Mouse (Mus musculus) neural tube, embryonic 11.5 days (tissue): ENCODE data around the gene Tcf3. TPM values are rescaled to one million over a fixed set of nuclear protein-coding genes. Genes with fewer than 3 reads are reported as not detected.

Source experiments
- ATAC-seq: fragments of 200-750 bp; cut with Nextera tagmentation; 2 replicates; pipeline ENCODE4 v1.8.0; 2017; ENCODE audit warnings: moderate number of reproducible peaks, mild to moderate bottlenecking, moderate TSS enrichment, moderate library complexity; ENCODE audit not compliant: insufficient read depth, low FRiP score, low TSS enrichment
- DNase-seq: peaks from one replicate; pipeline ENCODE4 v3.0.0-alpha.2; 2015; ENCODE audit warnings: low spot score
- H3K27ac ChIP-seq: fragments of 300-500 bp; sonication (generic); 2 replicates; pipeline ENCODE4 v1.5.1; 2014; ENCODE audit warnings: low read depth, mild to moderate bottlenecking, low read length
- H3K27me3 ChIP-seq: fragments of 300-500 bp; sonication (generic); 2 replicates; pipeline ENCODE4 v1.6.1; 2014; ENCODE audit warnings: mild to moderate bottlenecking, low read length, mixed read lengths; ENCODE audit not compliant: control insufficient read depth, insufficient read depth
- H3K36me3 ChIP-seq: fragments of 300-500 bp; sonication (generic); 2 replicates; pipeline ENCODE4 v1.6.1; 2014; ENCODE audit warnings: mild to moderate bottlenecking, low read length, moderate library complexity, mixed read lengths; ENCODE audit not compliant: control insufficient read depth, insufficient read depth
- H3K4me1 ChIP-seq: fragments of 300-500 bp; sonication (generic); 2 replicates; pipeline ENCODE4 v1.6.1; 2014; ENCODE audit warnings: low read length, mixed read lengths; ENCODE audit not compliant: control insufficient read depth, insufficient read depth
- H3K4me2 ChIP-seq: fragments of 300-500 bp; sonication (generic); 2 replicates; pipeline ENCODE4 v1.6.1; 2014; ENCODE audit warnings: low read depth, mild to moderate bottlenecking, moderate library complexity
- H3K4me3 ChIP-seq: fragments of 300-500 bp; sonication (generic); 2 replicates; pipeline ENCODE4 v1.5.1; 2014; ENCODE audit warnings: low read depth, low read length
- H3K9ac ChIP-seq: fragments of 300-500 bp; sonication (generic); 2 replicates; pipeline ENCODE4 v1.6.1; 2014; ENCODE audit warnings: mild to moderate bottlenecking, low read length
- H3K9me3 ChIP-seq: fragments of 300-500 bp; sonication (generic); 2 replicates; pipeline ENCODE4 v1.6.1; 2016; ENCODE audit warnings: low read length; ENCODE audit not compliant: control insufficient read depth
- WGBS: fragments of 180-500 bp; shearing (Covaris S2); extraction: QIAGEN DNeasy Blood & Tissue Kit; methylation state at CpG from one replicate; pipeline ENCODE4 v1.1.7; 2014; 5-methylcytosine and 5-hydroxymethylcytosine counted together
- polyA plus RNA-seq: library from polyadenylated mRNA; unstranded; fragments of >200 nt; fragmentation: Nextera tagmentation; extraction: Ambion mirVana; gene quantifications from 2 replicates; pipeline ENCODE4 v1.2.1, GENCODE M21; 2014

The Tcf3 gene
- polyA plus RNA-seq, 1 experiment from 2014 or later: 177 TPM

DNA sequence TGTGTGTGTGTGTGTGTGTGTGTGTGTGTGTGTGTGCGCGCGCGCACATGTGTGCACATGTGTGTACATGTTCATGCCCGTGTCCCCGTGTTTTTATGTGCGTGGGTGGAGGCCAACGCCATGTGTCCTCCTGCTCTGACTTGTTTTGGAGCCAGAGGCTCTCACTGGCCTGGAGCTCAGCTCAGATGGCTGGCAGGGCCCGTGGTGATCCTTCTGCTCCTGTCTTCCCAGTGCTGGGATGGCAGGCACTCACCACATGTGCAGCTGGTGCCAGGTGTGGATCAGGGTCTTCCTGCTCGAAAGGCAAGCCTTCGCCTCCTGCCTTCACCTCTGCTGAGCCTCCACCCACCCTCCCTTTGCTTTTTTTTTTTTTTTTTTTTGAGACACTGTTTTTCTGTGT lies 26.2 kb upstream of the Tcf3 start:
- no peaks in the 10 kb centered on the region for H3K4me1 ChIP-seq
- no peaks in the 10 kb centered on the region for H3K9me3 ChIP-seq
- H3K4me3 ChIP-seq: no peak overlapping the region
- no peak overlapping the region for H3K4me2 ChIP-seq
- no peak overlapping the region for H3K27ac ChIP-seq
- ATAC-seq: no peak
- no peaks in the 10 kb centered on the region for H3K36me3 ChIP-seq
- H3K9ac ChIP-seq: no peak overlapping the region
- no peak for DNase-seq
- H3K27me3 ChIP-seq: peaks cover 2% of the 10 kb centered on the region; the same call in 1 of the 2 replicates
- 91% methylated on average over 11 of the region's 11 CpGs for WGBS

DNA sequence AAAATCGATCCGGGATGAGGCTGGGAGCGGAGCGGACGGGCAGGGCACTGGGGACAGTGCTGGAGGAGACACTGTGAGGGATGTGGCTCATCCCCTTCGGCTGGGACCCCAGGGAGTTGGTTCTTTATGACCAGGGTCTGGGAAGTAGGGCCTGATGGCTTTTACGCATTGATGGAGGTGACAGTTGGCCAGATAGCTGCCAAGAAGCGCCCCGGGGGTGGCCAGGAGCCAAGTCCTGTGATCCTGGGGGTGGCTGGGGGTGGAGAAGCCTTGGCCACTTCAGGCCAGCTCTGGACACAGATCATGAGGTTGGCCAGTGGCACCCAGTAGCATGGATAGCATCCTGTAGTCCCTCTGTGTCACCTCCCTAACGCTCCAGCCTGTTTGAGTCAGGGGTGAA lies 25.8 kb upstream of the Tcf3 start:
- H3K36me3 ChIP-seq: no peaks in the 10 kb centered on the region
- WGBS: 48% methylated on average over 10 of the region's 10 CpGs
- no peak overlapping the region for H3K27ac ChIP-seq
- no peak for DNase-seq
- no peak overlapping the region for H3K9ac ChIP-seq
- H3K4me3 ChIP-seq: no peak overlapping the region
- peaks cover 2% of the 10 kb centered on the region; the same call in 1 of the 2 replicates for H3K27me3 ChIP-seq
- H3K4me1 ChIP-seq: no peaks in the 10 kb centered on the region
- H3K4me2 ChIP-seq: no peak overlapping the region
- H3K9me3 ChIP-seq: no peaks in the 10 kb centered on the region
- no peak for ATAC-seq

DNA sequence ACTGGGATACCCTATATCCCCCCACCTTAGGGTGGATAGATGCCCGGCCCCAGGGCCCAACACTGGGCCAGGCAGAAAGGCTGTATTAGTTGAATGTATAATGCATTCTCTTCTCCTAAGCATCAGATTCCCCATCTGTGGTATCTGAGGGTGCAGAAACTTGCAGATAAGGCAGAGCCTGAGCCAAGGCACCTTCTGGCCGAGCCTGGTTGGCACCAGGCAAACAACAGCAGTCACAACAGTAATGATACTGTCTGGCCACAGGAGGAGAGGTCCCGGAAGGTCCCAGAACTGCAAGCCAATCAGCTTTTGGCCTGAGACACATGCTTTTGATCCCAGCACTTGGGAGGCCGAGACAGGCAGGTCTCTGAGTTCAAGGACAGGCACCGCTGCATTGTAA lies 22.2 kb upstream of the Tcf3 start:
- no peak for ATAC-seq
- Histone ChIP-seq H3K36me3 (no peaks in the 10 kb centered on the region), H3K27me3 (no peaks in the 10 kb centered on the region), H3K4me2 (no peak overlapping the region), H3K4me3 (no peak overlapping the region), H3K9ac (no peak overlapping the region), H3K9me3 (no peaks in the 10 kb centered on the region), H3K4me1 (no peaks in the 10 kb centered on the region), H3K27ac (no peak overlapping the region)
- DNase-seq: no peak
- 86% methylated on average over 5 of the region's 5 CpGs for WGBS

DNA sequence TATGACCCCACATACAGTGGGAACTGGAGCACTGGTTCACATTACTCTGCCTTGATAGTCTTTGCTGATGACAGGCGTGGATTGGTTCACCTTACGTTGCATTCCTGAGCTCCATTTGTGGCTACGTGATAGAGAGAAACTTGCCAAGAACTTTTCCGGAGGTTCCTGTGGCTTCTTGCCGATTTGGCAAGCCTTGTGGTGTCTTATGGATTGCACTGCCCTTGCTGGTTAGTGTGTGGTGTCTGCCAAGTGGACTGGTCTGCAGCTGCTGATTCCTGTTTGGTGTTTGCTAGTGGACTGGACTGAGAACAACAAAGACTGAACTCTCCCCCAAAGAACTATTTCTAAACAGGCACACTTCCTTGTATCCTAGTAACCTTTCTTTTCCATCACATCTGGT lies 21.3 kb upstream of the Tcf3 start:
- no peak overlapping the region for H3K4me3 ChIP-seq
- WGBS: 81% methylated on average over 5 of the region's 5 CpGs
- no peak for ATAC-seq

DNA sequence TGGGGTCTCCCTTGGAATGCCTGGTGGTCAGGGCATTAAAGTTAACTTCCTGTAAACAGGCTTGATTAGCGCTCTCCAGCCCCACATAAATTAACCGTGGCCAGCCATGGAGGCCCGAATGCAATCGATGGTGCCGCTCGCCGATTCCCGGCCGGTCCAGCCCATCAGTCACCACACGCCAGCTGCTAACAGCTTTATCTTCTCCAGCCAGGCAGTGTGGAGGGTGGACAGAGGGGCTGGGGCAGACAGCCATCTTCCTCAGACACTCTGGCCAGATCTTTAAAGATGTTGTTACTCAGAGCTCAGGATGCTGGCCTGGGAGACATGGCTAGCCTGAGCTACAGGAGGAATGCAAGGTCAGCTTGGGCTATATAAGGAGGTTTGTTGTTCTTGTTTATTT lies 20.2 kb upstream of the Tcf3 start:
- Histone ChIP-seq H3K36me3 (no peaks in the 10 kb centered on the region), H3K27me3 (no peaks in the 10 kb centered on the region; the same call in 1 of the 2 replicates), H3K9me3 (no peaks in the 10 kb centered on the region), H3K4me3 (no peak overlapping the region), H3K9ac (no peak overlapping the region), H3K4me2 (no peak overlapping the region), H3K27ac (no peak overlapping the region), H3K4me1 (no peaks in the 10 kb centered on the region)
- DNase-seq: no peak
- no peak for ATAC-seq
- 59% methylated on average over 10 of the region's 10 CpGs for WGBS

More for the DNA sequence above, 21.3 kb upstream of the Tcf3 start:
- no peaks in the 10 kb centered on the region for H3K27me3 ChIP-seq
- H3K9me3 ChIP-seq: no peaks in the 10 kb centered on the region
- no peak overlapping the region for H3K27ac ChIP-seq
- DNase-seq: no peak
- no peaks in the 10 kb centered on the region for H3K4me1 ChIP-seq
- H3K9ac ChIP-seq: no peak overlapping the region
- H3K4me2 ChIP-seq: no peak overlapping the region
- H3K36me3 ChIP-seq: no peaks in the 10 kb centered on the region

DNA sequence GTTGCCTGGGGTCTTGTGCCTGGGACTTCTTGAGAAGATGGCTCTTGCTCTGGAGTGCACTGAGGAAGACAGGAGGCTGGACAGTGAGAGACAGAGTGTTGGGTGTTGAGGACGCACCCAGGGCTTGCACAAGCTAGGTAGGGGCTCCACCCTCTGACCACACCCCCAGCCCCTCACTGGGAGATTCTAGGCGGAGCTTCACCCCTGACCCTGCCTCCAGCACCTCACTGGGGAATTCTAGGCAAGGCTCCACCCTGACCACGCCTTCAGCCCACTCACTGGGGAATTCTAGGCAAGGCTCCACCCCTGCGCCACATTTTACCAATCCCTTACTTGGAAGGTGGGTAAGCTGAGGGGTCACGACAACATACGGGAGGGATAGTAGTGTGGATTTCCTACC lies 17.2 kb upstream of the Tcf3 start:
- no peaks in the 10 kb centered on the region for H3K36me3 ChIP-seq
- WGBS: 6% methylated on average over 6 of the region's 6 CpGs
- DNase-seq (no peak), ATAC-seq (no peak)
- H3K9me3 ChIP-seq: no peaks in the 10 kb centered on the region
- H3K27me3 ChIP-seq: no peaks in the 10 kb centered on the region; the same call in 1 of the 2 replicates
- peaks cover 2% of the 10 kb centered on the region; the same call in 1 of the 2 replicates for H3K4me1 ChIP-seq
- no peak overlapping the region for H3K4me3 ChIP-seq
- H3K4me2 ChIP-seq: 0 out of 2 replicates have a peak overlapping the region, but pooled peaks have one; percentile 5
- no peak overlapping the region for H3K9ac ChIP-seq
- H3K27ac ChIP-seq: no peak overlapping the region

DNA sequence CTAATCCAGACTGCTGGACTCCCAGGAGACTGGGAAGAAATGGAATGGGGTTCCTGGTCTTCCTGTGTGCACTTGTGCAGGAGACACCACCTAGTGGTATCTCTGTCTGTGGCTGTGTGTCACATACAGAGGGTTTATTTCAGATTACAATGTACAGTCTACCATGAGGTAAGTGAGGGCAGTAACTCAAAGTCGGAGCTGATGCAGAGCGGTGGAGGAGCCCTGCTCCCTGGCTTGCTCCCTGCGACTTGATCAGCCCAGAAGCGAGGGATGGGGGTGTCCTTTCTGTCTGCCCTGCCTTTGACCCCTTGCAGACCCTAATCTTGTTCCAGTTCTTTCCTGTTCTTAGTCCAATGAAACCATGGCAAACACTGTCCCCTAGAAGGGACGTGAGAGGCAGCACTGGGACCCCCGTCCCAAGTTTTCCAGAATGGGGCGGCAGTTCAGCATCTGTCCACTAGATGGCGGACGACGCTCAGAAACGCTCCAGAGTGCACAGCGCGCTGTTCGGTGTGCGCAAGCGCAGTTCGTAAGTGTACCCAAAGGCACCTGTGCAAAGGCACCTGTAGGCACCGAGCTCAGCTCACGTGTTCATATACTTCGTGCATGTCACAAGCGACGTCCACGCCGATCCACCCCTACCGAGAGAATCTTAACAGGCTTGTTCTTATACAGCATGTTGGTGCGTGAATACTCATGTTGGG lies 12.6 kb upstream of the Tcf3 start:
- Histone ChIP-seq H3K9me3 (no peaks in the 10 kb centered on the region), H3K27ac (no peak overlapping the region), H3K27me3 (no peaks in the 10 kb centered on the region; the same call in 1 of the 2 replicates), H3K4me2 (0 out of 2 replicates have a peak overlapping the region, but pooled peaks have one; percentile 21), H3K36me3 (no peaks in the 10 kb centered on the region), H3K4me1 (peaks cover 2% of the 10 kb centered on the region; the same call in 1 of the 2 replicates), H3K4me3 (0 out of 2 replicates have a peak overlapping the region, but pooled peaks have one; percentile 6), H3K9ac (no peak overlapping the region)
- ATAC-seq (peak; percentile 45; the same call in 1 of the 2 replicates), DNase-seq (peak; percentile 89)
- WGBS: 8% methylated on average over 26 of the region's 26 CpGs

DNA sequence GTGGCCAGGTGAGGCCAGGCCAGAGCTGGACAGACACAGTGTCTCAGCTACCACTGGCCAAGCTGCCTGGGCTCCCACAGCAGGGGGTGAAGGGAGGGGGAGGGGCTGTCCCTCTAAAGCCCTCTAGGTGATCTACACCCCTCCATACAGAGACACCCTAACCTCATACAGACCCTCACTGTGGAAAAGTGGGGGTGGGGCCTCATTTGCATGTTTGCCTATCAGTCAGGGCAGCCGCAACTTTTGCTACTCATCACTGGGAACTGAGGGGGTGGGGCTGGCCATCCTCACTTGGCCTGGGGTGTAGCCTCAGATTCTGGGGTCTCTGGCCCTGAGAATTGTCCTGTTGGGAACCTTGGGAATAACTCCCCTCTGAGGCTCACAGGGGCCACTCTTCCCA lies 11.6 kb upstream of the Tcf3 start:
- Histone ChIP-seq H3K9ac (no peak overlapping the region), H3K27me3 (no peaks in the 10 kb centered on the region; the same call in 1 of the 2 replicates), H3K4me2 (no peak overlapping the region), H3K36me3 (no peaks in the 10 kb centered on the region), H3K27ac (no peak overlapping the region), H3K4me3 (no peak overlapping the region), H3K9me3 (no peaks in the 10 kb centered on the region), H3K4me1 (peaks cover 2% of the 10 kb centered on the region; the same call in 1 of the 2 replicates)
- no peak for ATAC-seq
- 18% methylated on average over 1 of the region's 1 CpGs for WGBS
- DNase-seq: no peak
